Mouse (Mus musculus) ovary, postnatal 14 days (tissue): ENCODE measurements around the gene A830018L16Rik.
"Not testable (repeated sequence)": the region's sequence is repeated elsewhere in the genome, so short reads cannot be mapped to it uniquely, and the experiment has no call there.

ENCODE experiments used
- DNase-seq: peaks from one replicate; pipeline ENCODE4 v3.0.0; 2022; ENCODE audit warnings: low spot score

Gene A830018L16Rik

DNA sequence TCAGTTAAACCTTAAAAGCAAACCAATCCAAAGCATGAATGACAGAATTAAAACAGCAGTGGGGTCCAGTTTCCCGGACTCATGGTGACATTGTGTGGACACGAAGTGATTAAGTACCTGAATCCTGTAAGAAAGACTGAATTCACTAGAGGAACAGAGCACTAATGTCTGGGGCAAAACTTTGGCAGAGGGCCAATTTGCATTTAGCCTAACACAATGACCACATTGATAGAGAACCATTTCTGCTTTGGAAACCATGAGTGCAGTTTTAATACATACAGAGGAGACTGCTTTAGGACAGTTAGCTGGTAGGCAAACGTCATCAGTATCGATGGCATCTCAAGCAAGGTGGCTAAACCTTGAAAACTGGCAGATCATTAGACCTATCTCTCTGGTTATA is 586.7 kb downstream of the A830018L16Rik start:
- DNase-seq = no peak

DNA sequence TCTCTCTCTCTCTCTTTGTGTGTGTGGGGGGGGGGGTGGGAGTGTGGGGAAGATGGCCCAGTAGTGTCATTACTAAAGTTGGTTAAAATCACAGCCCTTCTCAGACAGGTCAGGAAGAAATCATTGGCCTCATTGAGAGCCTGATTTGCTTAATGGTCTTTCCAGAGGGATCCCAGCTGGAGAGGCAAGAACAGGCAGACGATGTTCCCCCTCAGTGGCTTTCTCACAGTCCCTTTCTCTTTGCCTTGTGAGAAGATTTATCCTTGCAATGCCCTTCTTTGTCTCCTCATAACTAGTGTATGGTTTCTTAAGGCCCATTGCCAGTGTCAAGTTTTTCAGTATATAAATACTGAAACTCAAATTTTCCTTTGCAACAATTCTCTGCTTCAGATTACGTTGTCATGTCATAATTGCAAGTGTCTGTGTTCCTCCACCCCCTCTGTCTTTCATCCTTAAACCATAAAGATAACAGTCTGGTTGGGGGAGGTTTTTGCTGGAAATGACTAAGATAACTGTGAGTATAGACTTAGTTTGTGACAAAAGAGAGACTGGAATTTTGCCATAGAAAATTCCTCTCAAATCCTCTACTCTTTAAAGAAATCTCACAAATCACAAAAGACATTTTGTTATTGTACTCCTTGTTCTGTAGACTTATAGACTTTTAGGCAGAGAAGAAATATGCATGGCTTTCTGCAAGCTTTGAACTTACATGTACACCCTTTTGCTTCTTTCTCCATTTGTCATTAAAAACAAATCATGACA is 595.1 kb downstream of the A830018L16Rik start:
- DNase-seq = no peak

DNA sequence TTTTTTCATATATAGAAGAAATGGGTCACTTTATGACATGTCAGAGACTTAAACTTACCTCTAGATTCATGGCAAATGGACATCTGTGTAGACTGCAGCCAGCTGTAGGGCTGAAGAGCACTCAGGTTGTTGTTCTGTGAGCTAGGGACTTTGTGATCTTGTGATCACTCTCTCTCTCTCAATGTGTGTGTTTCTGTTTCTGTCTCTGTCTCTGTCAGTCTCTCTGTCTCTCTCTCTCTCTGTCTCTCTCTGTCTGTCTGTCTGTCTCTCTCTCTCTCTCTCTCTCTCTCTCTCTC is 595.6 kb downstream of the A830018L16Rik start:
- DNase-seq = no peak

DNA sequence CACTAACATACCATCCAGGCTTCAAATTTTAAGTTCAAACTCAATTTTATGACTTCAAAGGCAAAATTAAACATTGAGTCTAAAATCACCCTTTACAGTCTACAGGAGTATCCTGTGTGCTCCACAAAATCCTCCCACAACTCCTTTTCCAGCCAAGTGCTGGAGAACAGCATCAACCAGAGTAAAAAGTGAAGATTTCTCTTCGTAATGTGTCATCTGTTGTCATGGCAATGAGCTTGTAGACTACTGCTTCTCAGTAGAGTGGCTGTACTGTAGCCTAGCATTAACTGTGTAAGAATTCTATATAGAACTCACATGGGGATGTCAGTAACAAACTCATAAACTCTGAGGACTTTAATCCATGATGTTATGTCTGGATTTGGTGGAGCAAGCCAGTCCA is 596.7 kb downstream of the A830018L16Rik start:
- no peak for DNase-seq

DNA sequence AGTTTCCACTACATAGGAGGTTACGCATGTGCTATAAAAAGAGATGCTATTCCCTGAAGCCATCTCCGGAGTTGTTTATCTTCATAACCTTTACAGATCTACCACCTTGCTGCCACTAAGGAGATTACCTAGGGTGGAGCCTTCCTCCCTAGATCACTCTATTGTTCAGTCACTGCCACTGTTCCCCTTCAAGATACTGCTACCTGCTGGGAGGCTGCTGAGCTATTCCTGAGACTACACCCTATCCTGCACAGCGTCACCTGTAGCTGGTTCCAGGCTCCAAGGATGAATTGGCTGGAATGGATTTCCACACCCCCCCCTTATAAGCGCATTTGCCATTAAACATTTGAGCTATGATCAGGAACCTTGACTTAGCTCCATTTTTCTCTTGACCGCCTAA is 606.7 kb downstream of the A830018L16Rik start:
- not testable (repeated sequence) for DNase-seq
